Mouse (Mus musculus) heart, postnatal 0 days (tissue): Measurements from ENCODE around the gene Hivep3.

Source experiments
- CTCF ChIP-seq: IDR thresholded peaks from 2 replicates; pipeline ENCODE4 v1.5.1; 2016; ENCODE audit warnings: antibody characterized with exemption, control low read depth, low read depth
- EP300 ChIP-seq: IDR thresholded peaks from 2 replicates; pipeline ENCODE4 v1.6.1; 2016; ENCODE audit warnings: antibody characterized with exemption, low read depth

GRCm38 (mm10) chr4:120057529-120057928, 323.9 kb downstream of the Hivep3 start:
- TF ChIP-seq CTCF (no peak; the same call in 1 of the 2 replicates), EP300 (no peak)
